Mouse (Mus musculus) CH12.LX (cell line): ENCODE measurements at regions not wholly inside any gene's neighbourhood (a gene's known extent, or its start where the extent isn't known, plus 50 kb on each side); places are given as distances from the start of the nearest gene placed in this dataset.

Source experiments
- BHLHE40 ChIP-seq: IDR thresholded peaks from 2 replicates; pipeline ENCODE4 v1.6.1; 2011; ENCODE audit warnings: mild to moderate bottlenecking, low read depth, low read length, improper control_type of control experiment
- CTCF ChIP-seq, 2 experiments: IDR thresholded peaks in 1 of 2; conservative IDR thresholded peaks in 1 of 2; 2 replicates each; pipeline ENCODE4 v1.5.1; 2011 to 2012; ENCODE audit warnings: low read depth in 2 of 2, low read length in 2 of 2, improper control_type of control experiment in 1 of 2, inconsistent platforms in 1 of 2, mild to moderate bottlenecking in 1 of 2, moderate library complexity in 1 of 2
- ELF1 ChIP-seq: IDR thresholded peaks from 2 replicates; pipeline ENCODE4 v1.6.1; 2014; ENCODE audit warnings: low read depth, mild to moderate bottlenecking, inconsistent platforms, low read length, improper control_type of control experiment
- HCFC1 ChIP-seq: IDR thresholded peaks from 2 replicates; pipeline ENCODE4 v1.6.1; 2012; ENCODE audit warnings: low read depth, mild to moderate bottlenecking, inconsistent platforms, low read length, improper control_type of control experiment
- MAFK ChIP-seq: IDR thresholded peaks from 2 replicates; pipeline ENCODE4 v1.6.1; 2011; ENCODE audit warnings: low read length, improper control_type of control experiment; ENCODE audit not compliant: insufficient replicate concordance
- NELFE ChIP-seq: IDR thresholded peaks from 2 replicates; pipeline ENCODE4 v1.6.1; 2011; ENCODE audit warnings: low read depth, low read length, improper control_type of control experiment
- RAD21 ChIP-seq: IDR thresholded peaks from 2 replicates; pipeline ENCODE4 v1.6.1; 2011; ENCODE audit warnings: low read depth, mild to moderate bottlenecking, low read length, improper control_type of control experiment, moderate library complexity
- RCOR1 ChIP-seq: conservative IDR thresholded peaks from 2 replicates; pipeline ENCODE4 v1.6.1; 2012; ENCODE audit warnings: low read depth, mild to moderate bottlenecking, inconsistent platforms, low read length, improper control_type of control experiment
- SIN3A ChIP-seq: IDR thresholded peaks from 2 replicates; pipeline ENCODE4 v1.6.1; 2012; ENCODE audit warnings: low read length, improper control_type of control experiment, inconsistent platforms
- USF1 ChIP-seq: IDR thresholded peaks from 2 replicates; pipeline ENCODE4 v1.6.1; 2014; ENCODE audit warnings: low read depth, mild to moderate bottlenecking, inconsistent platforms, low read length, improper control_type of control experiment

DNA sequence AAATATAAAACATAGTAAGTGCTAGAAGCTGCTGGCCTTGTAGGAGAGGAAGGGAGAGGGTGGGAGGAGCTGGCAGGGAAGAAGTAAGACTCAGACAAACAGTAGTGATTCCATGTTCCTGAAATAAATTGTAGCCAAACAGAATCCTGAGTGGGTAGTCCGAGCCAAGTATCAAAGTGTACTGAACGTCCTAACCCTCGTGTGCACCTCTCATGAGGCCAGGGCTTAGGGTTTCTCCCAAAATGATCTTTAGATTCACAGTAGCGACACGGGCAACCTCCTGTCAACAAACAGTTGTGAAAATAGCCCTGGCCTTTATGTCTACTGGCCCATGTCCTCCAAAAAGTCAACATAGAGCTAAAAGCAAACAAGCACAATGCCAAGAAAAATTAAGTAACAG, 54.3 kb upstream of the Gm47985 start:
- TF ChIP-seq RCOR1 (no peak), ELF1 (no peak), HCFC1 (no peak), CTCF (conservative IDR thresholded peaks at IDR 0.05 in 1 of 2, IDR thresholded peaks at IDR 0.05 in 1 of 2; ENCODE audit: low read depth in 2 of 2, low read length in 2 of 2) (no peak), BHLHE40 (no peak), USF1 (no peak), MAFK (no peak), SIN3A (no peak), RAD21 (no peak), NELFE (no peak)
